9 mouse cellular contexts compared by ENCODE assay signal in the genomic region with DNA sequence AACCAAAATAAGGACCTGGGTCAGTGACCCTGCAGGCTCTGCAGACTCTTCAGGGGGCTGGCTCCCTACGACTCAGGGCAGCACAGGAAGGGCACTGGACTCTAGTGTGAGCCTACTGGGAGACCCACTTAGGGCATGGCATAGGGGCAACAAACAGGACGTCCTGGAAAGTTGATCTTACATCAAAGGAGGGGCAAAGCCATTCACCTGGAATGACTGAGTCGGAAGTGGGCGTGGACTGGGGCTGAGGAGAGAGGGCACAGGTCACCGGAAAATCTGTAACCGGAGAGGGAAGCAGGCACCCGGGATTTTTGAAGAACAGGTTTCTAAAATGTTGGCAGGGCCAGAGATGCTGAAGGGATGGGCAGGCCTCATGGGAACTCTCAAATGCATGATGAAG. TPM values are rescaled to one million over a fixed set of nuclear protein-coding genes. Genes with fewer than 3 reads are reported as not detected.
A peak's percentile ranks its signal among the peaks of the same experiment; 100 is the strongest.
DNase-seq lines count a peak whose midpoint lies in the region; ATAC-seq and TF ChIP-seq lines count a peak whose summit lies in the region.
"Had no signal": no experiment of that assay in that cellular context is flagged by ENCODE, and none has a peak within 500 bp of the region (broad histone marks: within the 10 kb centered on the region; RNA-seq: fewer than 3 reads in every experiment).

No protein-coding gene starts in this region.

- no peak overlapping the region for H3K9ac ChIP-seq in kidney, embryonic 14.5 days (ENCODE audit: low read depth, low read length)
- no peak overlapping the region for H3K9ac ChIP-seq in stomach, embryonic 15.5 days
- H3K9ac ChIP-seq: liver, embryonic 14.5 days had no signal

- H3K4me1 ChIP-seq in kidney, embryonic 14.5 days (ENCODE audit: control insufficient read depth, insufficient read depth, low read length): no peaks in the 10 kb centered on the region
- peaks cover 8% of the 10 kb centered on the region; the same call in 1 of the 2 replicates for H3K4me1 ChIP-seq in embryonic fibroblast, embryonic 13.5 days (ENCODE audit: control insufficient read depth, insufficient read depth, low read length)
- H3K4me1 ChIP-seq in stomach, embryonic 15.5 days: no peaks in the 10 kb centered on the region

- no peak overlapping the region for H3K4me2 ChIP-seq in kidney, embryonic 14.5 days (replicated peaks; ENCODE audit: low read depth, low read length)
- H3K4me2 ChIP-seq in stomach, embryonic 15.5 days: no peak overlapping the region

- no peak for TF ChIP-seq CTCF in embryonic fibroblast, embryonic 13.5 days (IDR thresholded peaks at IDR 0.05; ENCODE audit: borderline replicate concordance, insufficient read depth, low read length)

- H3K36me3 ChIP-seq in kidney, embryonic 14.5 days (ENCODE audit: control insufficient read depth, insufficient read depth, low read length): 0 out of 2 replicates have a peak, but pooled peaks cover 5% of the 10 kb centered on the region
- H3K36me3 ChIP-seq in stomach, embryonic 15.5 days: 0 out of 2 replicates have a peak, but pooled peaks cover 12% of the 10 kb centered on the region

- 14% methylated on average over 7 of the region's 7 CpGs for WGBS in kidney, embryonic 14.5 days
- 38% methylated on average over 7 of the region's 7 CpGs for WGBS in stomach, embryonic 15.5 days

- ATAC-seq in kidney, embryonic 14.5 days (ENCODE audit: low FRiP score, low TSS enrichment): peak; percentile 57; the same call in 1 of the 2 replicates
- ATAC-seq in stomach, embryonic 15.5 days (ENCODE audit: insufficient read depth, low FRiP score, low read depth): no peak

- TF ChIP-seq POLR2A in embryonic fibroblast, embryonic 13.5 days (IDR thresholded peaks at IDR 0.05; ENCODE audit: low read depth, low read length): no peak

- no peak overlapping the region for H3K27ac ChIP-seq in kidney, embryonic 14.5 days (ENCODE audit: low read depth, low read length)
- peak overlapping the region; percentile 43; the same call in 1 of the 2 replicates for H3K27ac ChIP-seq in embryonic fibroblast, embryonic 13.5 days (ENCODE audit: insufficient read depth, low read length)
- peak overlapping the region; percentile 49; the same call in 1 of the 2 replicates for H3K27ac ChIP-seq in stomach, embryonic 15.5 days
- H3K27ac ChIP-seq: liver, embryonic 14.5 days had no signal

- H3K4me3 ChIP-seq in kidney, embryonic 14.5 days (ENCODE audit: low read length): no peak overlapping the region
- H3K4me3 ChIP-seq in embryonic fibroblast, embryonic 13.5 days (ENCODE audit: insufficient read depth, low read length): no peak overlapping the region
- no peak overlapping the region for H3K4me3 ChIP-seq in stomach, embryonic 15.5 days (replicated peaks)

- H3K9me3 ChIP-seq in kidney, embryonic 14.5 days (ENCODE audit: control insufficient read depth, low read length): no peaks in the 10 kb centered on the region
- H3K9me3 ChIP-seq in stomach, embryonic 15.5 days: no peaks in the 10 kb centered on the region

- no peak for DNase-seq in kidney, postnatal 36 days
- DNase-seq in embryo, embryonic 11 days: peak; percentile 17
- no peak for DNase-seq in MN1 (ENCODE audit: low spot score)
- no peak for DNase-seq in spleen, postnatal 4 days (ENCODE audit: low spot score in 2 of 2)

- no peaks in the 10 kb centered on the region for H3K27me3 ChIP-seq in kidney, embryonic 14.5 days (ENCODE audit: control insufficient read depth, insufficient read depth, low read length)
- no peaks in the 10 kb centered on the region for H3K27me3 ChIP-seq in stomach, embryonic 15.5 days (replicated peaks)
- H3K27me3 ChIP-seq: CH12.LX had no signal

RNA-seq across cellular contexts. Expression of gene Epb41l4b, which starts 58.9 kb away (rescaled TPM):
- 2.3 and 2.9 TPM in 2 replicates for polyA plus RNA-seq in kidney, embryonic 14.5 days (2014; fragmentation: Nextera tagmentation; extraction: Ambion mirVana)
- polyA plus RNA-seq in embryonic fibroblast, embryonic 13.5 days (2011; ENCODE audit: insufficient read length, low read depth, missing spikeins): 2.6 and 5.0 TPM in 2 replicates
- polyA plus RNA-seq in stomach, embryonic 15.5 days (2015; fragmentation: Nextera tagmentation; extraction: Ambion mirVana): 11.4 and 11.6 TPM in 2 replicates
